Mouse (Mus musculus) embryonic facial prominence, embryonic 13.5 days (tissue): ENCODE results near the gene Bcat2. TPM values are rescaled to one million over a fixed set of nuclear protein-coding genes. Genes with fewer than 3 reads are reported as not detected.
A peak's percentile ranks its signal among the peaks of the same experiment; 100 is the strongest.

Experiments used
- ATAC-seq: fragments of 200-750 bp; cut with Nextera tagmentation; 2 replicates; pipeline ENCODE4 v1.8.0; 2017; ENCODE audit warnings: low read depth; ENCODE audit not compliant: insufficient number of reproducible peaks, insufficient read depth, low FRiP score, low TSS enrichment
- H3K27ac ChIP-seq: fragments of 300-500 bp; sonication (generic); 2 replicates; pipeline ENCODE4 v1.5.1; 2015; ENCODE audit warnings: moderate library complexity, mild to moderate bottlenecking, inconsistent platforms
- H3K27me3 ChIP-seq: fragments of 300-500 bp; sonication (generic); 2 replicates; pipeline ENCODE4 v1.6.1; 2015; ENCODE audit warnings: mild to moderate bottlenecking, inconsistent platforms
- H3K36me3 ChIP-seq: fragments of 300-500 bp; sonication (generic); 2 replicates; pipeline ENCODE4 v1.6.1; 2015; ENCODE audit warnings: mild to moderate bottlenecking, inconsistent platforms
- H3K4me1 ChIP-seq: fragments of 300-500 bp; sonication (generic); 2 replicates; pipeline ENCODE4 v1.6.1; 2015; ENCODE audit warnings: inconsistent platforms
- H3K4me2 ChIP-seq: fragments of 300-500 bp; sonication (generic); 2 replicates; pipeline ENCODE4 v1.6.1; 2015; ENCODE audit warnings: moderate library complexity, mild to moderate bottlenecking, inconsistent platforms
- H3K4me3 ChIP-seq: fragments of 300-500 bp; sonication (generic); 2 replicates; pipeline ENCODE4 v1.5.1; 2015; ENCODE audit warnings: mild to moderate bottlenecking, inconsistent platforms
- H3K9ac ChIP-seq: fragments of 300-500 bp; sonication (generic); 2 replicates; pipeline ENCODE4 v1.6.1; 2015; ENCODE audit warnings: mild to moderate bottlenecking, inconsistent platforms
- H3K9me3 ChIP-seq: fragments of 300-500 bp; sonication (generic); 2 replicates; pipeline ENCODE4 v1.6.1; 2016; ENCODE audit warnings: inconsistent platforms
- WGBS: fragments of 180-500 bp; shearing (Covaris S2); methylation state at CpG from one replicate; pipeline ENCODE4 v1.1.7; 2015; ENCODE audit warnings: mixed read lengths; 5-methylcytosine and 5-hydroxymethylcytosine counted together
- polyA plus RNA-seq: library from polyadenylated mRNA; unstranded; fragments of >200 nt; fragmentation: Nextera tagmentation; extraction: Ambion mirVana; gene quantifications from 2 replicates; pipeline ENCODE4 v1.2.1, GENCODE M21; 2015

Gene Bcat2
- polyA plus RNA-seq, 1 experiment from 2014 or later, result 68.4 TPM

- no peaks in the 10 kb centered on the region for H3K36me3 ChIP-seq
- no peak overlapping the region for H3K4me3 ChIP-seq
- H3K27me3 ChIP-seq, result no peaks in the 10 kb centered on the region
- 0 out of 2 replicates have a peak, but pooled peaks cover 9% of the 10 kb centered on the region for H3K4me1 ChIP-seq
- no peak overlapping the region for H3K4me2 ChIP-seq
- no peaks in the 10 kb centered on the region for H3K9me3 ChIP-seq
- ATAC-seq, result no peak
- no peak overlapping the region for H3K9ac ChIP-seq
- H3K27ac ChIP-seq, result no peak overlapping the region
- WGBS, result 61% methylated on average over 8 of the region's 8 CpGs
Measured at GRCm38 (mm10) chr7:45553519-45553918, 16.4 kb upstream of the Bcat2 start.

DNA sequence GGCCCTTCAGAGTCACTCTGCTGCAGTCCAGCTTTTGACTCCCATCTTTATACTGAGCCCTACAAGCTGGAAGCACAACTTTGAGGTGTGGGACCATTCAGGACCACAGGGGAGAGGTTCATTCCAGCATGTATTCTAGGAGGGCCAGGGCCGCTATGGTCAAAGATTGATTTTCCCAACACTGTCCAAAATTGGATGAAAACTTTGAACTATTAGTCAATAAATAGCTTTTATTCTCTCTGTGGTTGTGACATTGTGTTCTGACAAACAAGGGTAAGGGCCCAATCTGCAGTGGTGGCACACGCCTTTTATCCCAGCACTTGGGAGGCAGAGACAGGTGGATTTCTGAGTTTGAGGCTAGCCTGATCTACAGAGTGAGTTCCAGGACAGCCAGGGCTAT lies 16.0 kb upstream of the Bcat2 start:
- Histone ChIP-seq H3K9me3 (no peaks in the 10 kb centered on the region), H3K9ac (no peak overlapping the region), H3K36me3 (no peaks in the 10 kb centered on the region), H3K4me3 (no peak overlapping the region), H3K4me2 (no peak overlapping the region), H3K27me3 (no peaks in the 10 kb centered on the region), H3K4me1 (0 out of 2 replicates have a peak, but pooled peaks cover 9% of the 10 kb centered on the region), H3K27ac (no peak overlapping the region)
- ATAC-seq, result no peak
- 88% methylated on average over 2 of the region's 2 CpGs for WGBS

DNA sequence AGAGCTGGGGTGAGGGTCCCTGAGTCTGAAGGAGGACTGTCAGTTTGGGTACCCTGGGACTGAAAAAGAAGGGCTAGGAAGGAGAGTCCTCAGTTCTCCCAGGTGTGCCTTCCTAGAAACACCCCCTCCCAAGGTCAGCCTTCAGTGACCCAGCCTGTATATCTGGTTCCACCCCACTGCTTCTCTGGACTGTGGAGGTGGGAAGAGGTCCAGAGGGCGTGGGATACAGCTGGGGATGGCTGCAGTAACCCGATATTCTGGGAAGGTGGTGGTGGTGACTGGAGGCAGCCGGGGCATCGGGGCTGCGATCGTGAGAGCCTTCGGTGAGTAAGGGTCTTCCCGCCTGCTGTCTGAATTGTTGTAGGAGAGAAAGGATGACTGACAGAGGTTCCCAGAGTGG lies 15.2 kb upstream of the Bcat2 start, which contains the start of gene Hsd17b14:
TSS of gene Hsd17b14 (plus strand) at position 150 of the 400 bp plus-strand sequence.
- Histone ChIP-seq H3K4me1 (0 out of 2 replicates have a peak, but pooled peaks cover 9% of the 10 kb centered on the region), H3K4me3 (no peak within 1 kb of the TSS), H3K27me3 (no peaks in the 10 kb centered on the region), H3K36me3 (no peaks in the 10 kb centered on the region), H3K4me2 (no peak within 1 kb of the TSS), H3K27ac (no peak within 1 kb of the TSS), H3K9me3 (no peaks in the 10 kb centered on the region), H3K9ac (peak within 1 kb of the TSS; percentile 51; the same call in 1 of the 2 replicates)
- WGBS, result 20% methylated on average over 8 of the region's 8 CpGs
- ATAC-seq, result no peak

DNA sequence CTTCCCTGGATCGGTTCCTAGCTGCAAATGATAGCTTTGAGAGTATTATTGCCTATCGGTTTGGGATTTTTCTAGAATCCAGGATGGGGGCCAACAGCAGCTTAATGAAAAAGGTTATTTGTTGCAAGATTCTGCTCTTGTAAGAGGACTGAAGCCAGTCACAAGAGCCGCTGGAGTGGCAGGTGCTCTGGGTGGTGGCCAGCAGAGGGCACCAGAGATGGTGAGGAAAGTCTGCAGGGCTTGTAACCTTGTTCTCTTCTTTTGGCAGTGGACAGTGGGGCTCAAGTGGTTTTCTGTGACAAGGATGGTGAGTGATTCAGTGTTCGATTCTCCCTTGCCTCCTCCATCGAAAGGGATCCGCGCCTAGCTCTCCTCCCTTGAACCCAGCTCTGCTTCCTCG lies 14.2 kb upstream of the Bcat2 start:
- WGBS, result 29% methylated on average over 8 of the region's 8 CpGs
- Histone ChIP-seq H3K4me1 (0 out of 2 replicates have a peak, but pooled peaks cover 5% of the 10 kb centered on the region), H3K4me2 (no peak overlapping the region), H3K9ac (0 out of 2 replicates have a peak overlapping the region, but pooled peaks have one; percentile 32), H3K9me3 (no peaks in the 10 kb centered on the region), H3K27ac (no peak overlapping the region), H3K36me3 (no peaks in the 10 kb centered on the region), H3K27me3 (no peaks in the 10 kb centered on the region), H3K4me3 (no peak overlapping the region)
- ATAC-seq, result no peak

DNA sequence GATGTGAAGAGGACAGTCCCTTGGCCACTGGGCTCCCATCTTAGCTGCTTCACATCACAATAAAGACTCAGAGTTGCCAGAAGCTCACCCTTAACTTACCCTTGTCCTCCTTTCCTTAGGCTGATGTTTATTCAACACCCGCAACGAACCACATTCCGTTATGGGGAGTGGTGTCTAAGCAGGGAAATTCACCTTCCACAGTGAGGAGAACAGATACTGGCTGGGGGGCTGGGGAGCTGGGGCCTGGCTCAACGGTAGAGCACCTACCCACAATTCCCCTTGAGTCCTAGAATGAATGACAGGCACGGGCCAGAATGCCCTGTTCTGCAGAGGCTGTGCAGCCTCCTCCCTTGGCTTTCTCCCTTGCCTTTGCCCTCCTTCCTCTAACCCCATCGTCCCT lies 11.0 kb upstream of the Bcat2 start:
- Histone ChIP-seq H3K27me3 (no peaks in the 10 kb centered on the region), H3K27ac (no peak overlapping the region), H3K36me3 (no peaks in the 10 kb centered on the region), H3K9me3 (no peaks in the 10 kb centered on the region), H3K4me1 (peaks cover 14% of the 10 kb centered on the region), H3K9ac (0 out of 2 replicates have a peak overlapping the region, but pooled peaks have one; percentile 12), H3K4me2 (no peak overlapping the region), H3K4me3 (no peak overlapping the region)
- ATAC-seq, result no peak
- 59% methylated on average over 6 of the region's 6 CpGs for WGBS

DNA sequence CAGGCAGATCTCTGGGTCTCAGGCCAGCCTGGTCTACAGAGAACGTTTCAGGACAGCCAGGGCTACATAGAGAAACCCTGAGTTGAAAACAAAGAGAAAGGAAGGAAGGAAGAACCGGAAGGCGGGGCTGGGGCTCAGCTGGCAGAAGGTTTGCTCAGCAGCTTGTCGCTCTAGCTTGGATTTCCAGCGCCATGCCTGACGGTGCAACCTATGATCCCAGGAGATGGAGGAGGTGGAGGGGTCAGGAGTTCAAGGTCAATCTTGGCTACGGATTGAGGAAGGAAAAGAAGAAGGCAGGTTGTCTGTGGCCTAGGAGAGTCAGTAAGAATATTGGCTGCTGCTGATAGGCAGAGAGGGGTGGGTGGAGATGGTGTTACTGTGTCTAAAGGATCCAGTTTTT lies 9.7 kb upstream of the Bcat2 start:
- no peak overlapping the region for H3K27ac ChIP-seq
- H3K4me3 ChIP-seq, result no peak overlapping the region
- H3K4me2 ChIP-seq, result no peak overlapping the region
- no peak for ATAC-seq
- 77% methylated on average over 7 of the region's 7 CpGs for WGBS
- no peaks in the 10 kb centered on the region for H3K9me3 ChIP-seq
- H3K9ac ChIP-seq, result no peak overlapping the region
- no peaks in the 10 kb centered on the region for H3K27me3 ChIP-seq
- H3K4me1 ChIP-seq, result peaks cover 14% of the 10 kb centered on the region
- H3K36me3 ChIP-seq, result no peaks in the 10 kb centered on the region

DNA sequence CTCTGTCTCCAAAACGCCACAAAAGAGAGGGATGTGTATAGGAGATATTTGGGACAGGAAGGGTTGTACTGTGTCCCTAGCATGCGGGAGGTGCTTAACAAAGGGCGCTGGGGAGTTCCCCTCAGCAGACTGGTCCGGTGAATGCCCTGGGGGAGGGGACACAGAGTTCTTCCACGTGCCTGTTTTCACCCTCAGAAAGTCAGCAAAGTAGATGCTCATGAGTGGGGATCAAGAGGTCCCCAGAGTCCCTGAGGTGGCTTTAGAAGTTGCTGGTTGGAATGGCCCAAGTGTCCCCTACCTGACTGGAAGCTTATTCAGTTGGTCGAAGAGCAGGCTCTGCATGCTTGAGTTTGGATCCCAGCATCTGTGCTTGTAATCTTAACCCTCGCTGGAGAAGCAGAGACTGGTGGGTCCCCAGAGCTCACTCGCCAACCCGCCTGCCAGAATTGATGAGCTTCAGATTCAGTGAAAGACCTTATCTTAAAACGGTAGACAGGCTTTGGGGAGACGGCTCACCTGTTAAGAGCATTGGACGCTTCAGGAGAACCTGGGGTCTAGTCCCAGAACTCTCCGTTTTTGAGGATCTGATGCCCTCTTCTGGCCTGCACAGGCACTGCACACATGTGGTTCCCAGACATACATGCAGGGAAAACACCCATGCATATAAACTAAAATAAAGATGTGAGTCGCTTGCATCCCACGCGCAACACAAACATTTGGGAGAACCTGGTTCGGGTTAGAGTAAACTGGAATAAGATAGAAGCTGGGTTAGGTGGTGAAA lies 8.9 kb upstream of the Bcat2 start:
- no peaks in the 10 kb centered on the region for H3K27me3 ChIP-seq
- H3K9me3 ChIP-seq, result no peaks in the 10 kb centered on the region
- peaks cover 13% of the 10 kb centered on the region for H3K4me1 ChIP-seq
- H3K27ac ChIP-seq, result no peak overlapping the region
- H3K36me3 ChIP-seq, result no peaks in the 10 kb centered on the region
- 0 out of 2 replicates have a peak overlapping the region, but pooled peaks have one; percentile 46 for H3K9ac ChIP-seq
- ATAC-seq, result no peak
- H3K4me2 ChIP-seq, result peak overlapping the region; percentile 33
- WGBS, result 19% methylated on average over 17 of the region's 17 CpGs
- no peak overlapping the region for H3K4me3 ChIP-seq

- Histone ChIP-seq H3K4me2 (peak overlapping the region; percentile 33), H3K36me3 (no peaks in the 10 kb centered on the region), H3K27me3 (no peaks in the 10 kb centered on the region), H3K9ac (peak overlapping the region; percentile 46; the same call in 1 of the 2 replicates), H3K4me1 (peaks cover 11% of the 10 kb centered on the region), H3K4me3 (no peak overlapping the region), H3K9me3 (no peaks in the 10 kb centered on the region), H3K27ac (0 out of 2 replicates have a peak overlapping the region, but pooled peaks have one; percentile 18)
- WGBS, result 44% methylated on average over 12 of the region's 12 CpGs
- ATAC-seq, result 0 out of 2 replicates have a peak, but pooled peaks have one; percentile 21
Measured at GRCm38 (mm10) chr7:45561624-45562520, 8.1 kb upstream of the Bcat2 start.

DNA sequence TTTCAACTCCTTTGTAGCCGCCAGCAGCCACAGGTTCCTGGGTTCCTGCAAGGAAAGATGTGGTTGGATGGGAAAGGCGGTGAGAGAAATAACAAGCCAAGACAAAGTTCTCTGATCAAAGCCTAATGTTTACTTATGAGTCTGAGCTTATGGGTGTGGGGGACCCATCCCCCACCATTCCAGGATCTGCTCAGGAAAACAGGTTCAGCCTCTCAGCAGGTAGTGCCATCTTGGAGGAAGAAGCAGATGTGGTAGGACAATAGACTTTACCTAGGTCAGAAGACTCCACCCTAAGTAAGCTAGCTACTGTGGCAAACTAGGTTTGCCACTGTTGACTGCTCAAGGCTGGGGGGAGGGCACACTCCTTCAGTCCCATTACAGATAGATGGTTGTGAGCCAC lies 5.1 kb upstream of the Bcat2 start:
- 74% methylated on average over 2 of the region's 2 CpGs for WGBS
- H3K36me3 ChIP-seq, result no peaks in the 10 kb centered on the region
- H3K4me2 ChIP-seq, result no peak overlapping the region
- peaks cover 22% of the 10 kb centered on the region for H3K4me1 ChIP-seq
- H3K27ac ChIP-seq, result no peak overlapping the region
- H3K4me3 ChIP-seq, result no peak overlapping the region
- no peaks in the 10 kb centered on the region for H3K27me3 ChIP-seq
- H3K9me3 ChIP-seq, result no peaks in the 10 kb centered on the region
- H3K9ac ChIP-seq, result no peak overlapping the region
- no peak for ATAC-seq

DNA sequence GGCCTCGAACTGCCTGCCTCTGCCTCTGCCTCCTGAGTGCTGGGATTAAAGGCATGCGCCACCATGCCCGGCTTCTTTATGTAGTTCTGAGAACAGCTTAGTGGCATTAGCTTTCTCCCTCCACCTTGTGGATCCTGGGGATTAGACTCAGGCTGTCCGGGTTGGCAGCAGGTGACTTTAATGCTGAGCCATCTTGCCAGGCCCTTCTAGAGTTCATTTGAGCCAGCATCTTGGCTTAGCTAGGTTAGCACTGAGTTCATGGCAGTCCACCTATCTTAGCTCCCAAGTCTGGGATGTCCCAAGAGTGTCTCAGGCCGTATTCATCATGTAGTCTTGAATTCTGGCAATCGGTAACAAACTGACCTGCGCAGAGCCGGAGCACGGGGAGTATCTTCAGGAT lies 4.5 kb upstream of the Bcat2 start:
- H3K27ac ChIP-seq, result no peak overlapping the region
- 86% methylated on average over 9 of the region's 9 CpGs for WGBS
- no peaks in the 10 kb centered on the region for H3K9me3 ChIP-seq
- no peak overlapping the region for H3K4me2 ChIP-seq
- H3K9ac ChIP-seq, result no peak overlapping the region
- no peaks in the 10 kb centered on the region for H3K36me3 ChIP-seq
- H3K4me3 ChIP-seq, result no peak overlapping the region
- H3K27me3 ChIP-seq, result no peaks in the 10 kb centered on the region
- H3K4me1 ChIP-seq, result peaks cover 25% of the 10 kb centered on the region
- no peak for ATAC-seq

DNA sequence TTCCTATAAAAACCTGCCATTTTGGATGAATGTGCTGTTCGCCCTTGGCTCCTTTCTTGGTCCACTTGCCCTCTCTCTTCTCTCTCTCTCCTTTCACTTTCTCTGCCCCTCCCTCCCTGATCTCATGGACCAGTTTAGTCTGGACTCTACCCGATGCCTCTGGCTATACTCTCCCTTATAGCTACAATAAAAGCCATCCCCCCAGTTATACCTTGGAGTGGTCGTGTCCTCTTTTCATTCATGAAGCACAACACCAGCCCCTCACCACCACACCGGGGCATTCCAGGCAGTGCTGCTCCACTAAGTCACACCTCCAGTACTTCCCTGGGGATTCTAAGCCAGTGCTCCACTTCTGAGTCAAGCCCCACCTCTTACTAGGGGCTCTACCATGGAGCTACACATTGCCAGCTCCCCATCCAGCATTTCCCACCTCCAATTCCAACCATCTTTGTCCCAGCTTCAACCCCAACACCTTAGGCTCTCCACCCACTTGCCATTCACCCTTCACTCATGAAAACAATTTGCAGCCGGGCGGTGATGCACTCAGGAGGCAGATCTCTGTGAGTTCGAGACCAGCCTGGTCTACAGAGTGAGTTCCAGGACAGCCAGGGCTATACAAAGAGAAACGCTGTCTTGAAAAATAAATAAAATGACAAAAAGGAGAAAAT lies 2.7 kb upstream of the Bcat2 start:
- Histone ChIP-seq H3K4me2 (peak overlapping the region; percentile 64), H3K27me3 (no peaks in the 10 kb centered on the region), H3K9ac (0 out of 2 replicates have a peak overlapping the region, but pooled peaks have one; percentile 32), H3K9me3 (no peaks in the 10 kb centered on the region), H3K4me1 (peaks cover 28% of the 10 kb centered on the region), H3K4me3 (no peak overlapping the region), H3K36me3 (no peaks in the 10 kb centered on the region), H3K27ac (peak overlapping the region; percentile 78; the same call in 1 of the 2 replicates)
- 68% methylated on average over 8 of the region's 8 CpGs for WGBS
- no peak for ATAC-seq
